Comparison of ENCODE assay signal across 11 mouse cellular contexts in genomic region chr6:112924606-112925141, GRCm38 (mm10). TPM values are rescaled to one million over a fixed set of nuclear protein-coding genes. Genes with fewer than 3 reads are reported as not detected.
DNase-seq lines count a peak whose midpoint lies in the region; ATAC-seq and TF ChIP-seq lines count a peak whose summit lies in the region.
"Had no signal": no experiment of that assay in that cellular context is flagged by ENCODE, and none has a peak within 500 bp of the region (broad histone marks: within the 10 kb centered on the region; RNA-seq: fewer than 3 reads in every experiment).

No protein-coding gene starts in this region.

- H3ac ChIP-seq in myocyte (ENCODE audit: control insufficient read depth, insufficient read length) = no peak overlapping the region

- H3K4me3 ChIP-seq in hindbrain, embryonic 13.5 days = no peak overlapping the region
- H3K4me3 ChIP-seq in hindbrain, embryonic 14.5 days (replicated peaks; ENCODE audit: low read length) = no peak overlapping the region
- no peak overlapping the region for H3K4me3 ChIP-seq in forebrain, embryonic 14.5 days (ENCODE audit: low read depth, low read length)
- no peak overlapping the region for H3K4me3 ChIP-seq in myocyte
- H3K4me3 ChIP-seq: erythroblast, embryonic 14.5 days; stomach, embryonic 15.5 days had no signal

- peaks cover 85% of the 10 kb centered on the region for H3K4me1 ChIP-seq in hindbrain, embryonic 13.5 days (replicated peaks)
- peaks cover 66% of the 10 kb centered on the region for H3K4me1 ChIP-seq in hindbrain, embryonic 14.5 days (replicated peaks; ENCODE audit: control insufficient read depth, insufficient read depth, low read length)
- peaks cover 53% of the 10 kb centered on the region for H3K4me1 ChIP-seq in forebrain, embryonic 14.5 days (ENCODE audit: control insufficient read depth, insufficient read depth, low read length)

- no peak for ATAC-seq in hindbrain, embryonic 13.5 days (ENCODE audit: low FRiP score)
- ATAC-seq in hindbrain, embryonic 14.5 days (ENCODE audit: low FRiP score) = no peak
- ATAC-seq in forebrain, embryonic 14.5 days = no peak

- H3K9me3 ChIP-seq in hindbrain, embryonic 13.5 days = no peaks in the 10 kb centered on the region
- no peaks in the 10 kb centered on the region for H3K9me3 ChIP-seq in hindbrain, embryonic 14.5 days (ENCODE audit: control insufficient read depth, low read length)
- H3K9me3 ChIP-seq in forebrain, embryonic 14.5 days (replicated peaks; ENCODE audit: control insufficient read depth, low read length) = no peaks in the 10 kb centered on the region
- H3K9me3 ChIP-seq: stomach, embryonic 15.5 days had no signal

- TF ChIP-seq POLR2A in myocyte (IDR thresholded peaks at IDR 0.05; ENCODE audit: insufficient read length, low read depth) = no peak

- H3K9ac ChIP-seq in hindbrain, embryonic 13.5 days = 0 out of 2 replicates have a peak overlapping the region, but pooled peaks have one; percentile 9
- no peak overlapping the region for H3K9ac ChIP-seq in hindbrain, embryonic 14.5 days
- H3K9ac ChIP-seq in forebrain, embryonic 14.5 days (ENCODE audit: low read length) = no peak overlapping the region
- H3K9ac ChIP-seq: stomach, embryonic 15.5 days had no signal

- H3K36me3 ChIP-seq in hindbrain, embryonic 13.5 days = peaks cover 6% of the 10 kb centered on the region
- H3K36me3 ChIP-seq in hindbrain, embryonic 14.5 days (replicated peaks; ENCODE audit: control insufficient read depth, insufficient read depth) = no peaks in the 10 kb centered on the region
- H3K36me3 ChIP-seq in forebrain, embryonic 14.5 days (ENCODE audit: control insufficient read depth, insufficient read depth, low read length) = peaks cover 7% of the 10 kb centered on the region; the same call in 1 of the 2 replicates
- no peaks in the 10 kb centered on the region for H3K36me3 ChIP-seq in myocyte (ENCODE audit: control insufficient read depth, insufficient read depth)
- H3K36me3 ChIP-seq: stomach, embryonic 15.5 days had no signal

- H3K27me3 ChIP-seq in hindbrain, embryonic 13.5 days = no peaks in the 10 kb centered on the region
- H3K27me3 ChIP-seq in hindbrain, embryonic 14.5 days (ENCODE audit: control insufficient read depth, insufficient read depth, low read length) = no peaks in the 10 kb centered on the region
- H3K27me3 ChIP-seq in forebrain, embryonic 14.5 days (replicated peaks; ENCODE audit: control insufficient read depth, insufficient read depth, low read length) = no peaks in the 10 kb centered on the region
- H3K27me3 ChIP-seq in myocyte (ENCODE audit: control insufficient read depth, insufficient read depth, insufficient read length) = no peaks in the 10 kb centered on the region
- H3K27me3 ChIP-seq: stomach, embryonic 15.5 days had no signal

- DNase-seq in adrenal gland, postnatal 25 days = peak; percentile 13
- no peak for DNase-seq in adrenal gland, adult 8-10 months
- no peak for DNase-seq in hindbrain, embryonic 14.5 days (ENCODE audit: low spot score)
- peak; percentile 30 for DNase-seq in forebrain, embryonic 14.5 days (ENCODE audit: low spot score)
- DNase-seq in spleen, postnatal 14 days (ENCODE audit: low spot score in 2 of 2) = no peak
- DNase-seq in cerebellum, adult 11-12 months = no peak
- DNase-seq: kidney, postnatal 36 days had no signal

- H3K27ac ChIP-seq in hindbrain, embryonic 13.5 days = peak overlapping the region; percentile 61; the same call in 1 of the 2 replicates
- H3K27ac ChIP-seq in hindbrain, embryonic 14.5 days = no peak overlapping the region
- H3K27ac ChIP-seq in forebrain, embryonic 14.5 days (ENCODE audit: low read depth, low read length) = peak overlapping the region; percentile 48; the same call in 1 of the 2 replicates
- H3K27ac ChIP-seq: stomach, embryonic 15.5 days had no signal

- no peaks in the 10 kb centered on the region for H3K79me2 ChIP-seq in myocyte (ENCODE audit: control insufficient read depth, insufficient read depth)

- WGBS in hindbrain, embryonic 13.5 days = 78% methylated on average over 13 of the region's 13 CpGs
- WGBS in hindbrain, embryonic 14.5 days = 74% methylated on average over 13 of the region's 13 CpGs
- 71% methylated on average over 13 of the region's 13 CpGs for WGBS in forebrain, embryonic 14.5 days

- H3K4me2 ChIP-seq in hindbrain, embryonic 13.5 days = no peak overlapping the region
- no peak overlapping the region for H3K4me2 ChIP-seq in hindbrain, embryonic 14.5 days (replicated peaks)
- H3K4me2 ChIP-seq in forebrain, embryonic 14.5 days (ENCODE audit: low read length) = no peak overlapping the region
- peak overlapping the region; percentile 60 for H3K4me2 ChIP-seq in myocyte (ENCODE audit: low read depth)
- H3K4me2 ChIP-seq: stomach, embryonic 15.5 days had no signal

TF ChIP-seq in myocyte, 11 proteins besides CTCF, POLR2A, EP300 and RAD21:
- TF ChIP-seq USF1 (IDR thresholded peaks at IDR 0.05; ENCODE audit: low read depth) (peak; percentile 1), POLR2AphosphoS2 (IDR thresholded peaks at IDR 0.05; ENCODE audit: insufficient read length, low read depth) (no peak)

RNA-seq across cellular contexts. Expression of gene Srgap3, which starts 22.4 kb away (rescaled TPM):
- total RNA-seq in adrenal gland, postnatal 25 days (2021) = 22.0 and 25.1 TPM in 2 replicates
- 10 to 100 TPM; 15.5 to 30.7 (median 22.3) TPM for total RNA-seq in adrenal gland, adult 8-10 months (2022)
- 37.5 and 42.3 TPM in 2 replicates for polyA plus RNA-seq in hindbrain, embryonic 13.5 days (2015; fragmentation: Nextera tagmentation; extraction: Ambion mirVana)
- polyA plus RNA-seq in hindbrain, embryonic 14.5 days (2014; fragmentation: Nextera tagmentation; extraction: Ambion mirVana) = 49.9 and 50.7 TPM in 2 replicates
- polyA plus RNA-seq in forebrain, embryonic 14.5 days (2014; fragmentation: Nextera tagmentation; extraction: Ambion mirVana) = 31.4 and 46.7 TPM in 2 replicates
- polyA plus RNA-seq in myocyte (2012; fragmentation: generic; extraction: Trizol) = 6.9 TPM

Comparison
In these comparisons a context has a peak if more than half of its experiments do, and no peak if none do; other contexts are left out.
1. DNase-seq: peak in adrenal gland, postnatal 25 days (single experiment) and forebrain, embryonic 14.5 days (single experiment); none in adrenal gland, adult 8-10 months (single experiment), hindbrain, embryonic 14.5 days (single experiment), spleen, postnatal 14 days (0 of 2) and cerebellum, adult 11-12 months (single experiment).